Mouse (Mus musculus): ENCODE results near the gene Prpf4. TPM values are rescaled to one million over a fixed set of nuclear protein-coding genes. Genes with fewer than 3 reads are reported as not detected.

The Prpf4 gene
- total and polyA plus RNA-seq, 3 experiments, result 26.9 to 37.9 TPM; not detected in 1

DNA sequence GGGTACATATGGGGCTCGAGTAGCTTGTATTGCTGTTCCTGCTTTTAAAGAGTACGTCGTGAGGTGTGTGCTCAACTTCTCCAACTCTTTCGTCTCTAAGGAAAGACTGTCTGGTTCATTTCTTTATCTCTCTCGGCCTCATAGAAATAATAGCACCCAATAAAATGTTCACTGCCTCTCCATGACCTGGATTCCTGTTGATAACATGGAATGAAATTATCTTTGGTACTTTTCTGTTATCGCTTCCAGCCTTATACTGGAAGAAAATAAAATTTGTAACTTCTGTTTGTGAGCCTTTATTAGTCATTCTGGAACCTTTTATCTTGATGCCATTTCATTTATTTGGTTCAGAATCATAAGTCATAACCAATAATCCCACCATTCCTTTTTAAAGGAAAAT is 25.4 kb upstream of the Prpf4 start:
- TF ChIP-seq EP300 (IDR thresholded peaks at IDR 0.05; ENCODE audit: low read depth in 1 of 2, low read length in 2 of 2), result peak; percentile 75 to 81
- no peak for TF ChIP-seq MYB (IDR thresholded peaks at IDR 0.05; ENCODE audit: low read depth, low read length)
- TF ChIP-seq TCF12 (IDR thresholded peaks at IDR 0.05; ENCODE audit: low read depth, low read length), result peak; percentile 74
- no peak for TF ChIP-seq MYC (IDR thresholded peaks at IDR 0.05; ENCODE audit: low read depth, low read length)
- TF ChIP-seq GABPA (IDR thresholded peaks at IDR 0.05; ENCODE audit: low read depth, low read length), result no peak
- TF ChIP-seq ETS1 (IDR thresholded peaks at IDR 0.05; ENCODE audit: low read depth, low read length), result peak; percentile 10; the same call in 1 of the 2 replicates
- TF ChIP-seq MXI1 (IDR thresholded peaks at IDR 0.05; ENCODE audit: low read depth, low read length), result 0 out of 2 replicates have a peak, but pooled peaks have one; percentile 21
- TF ChIP-seq GATA1 (IDR thresholded peaks at IDR 0.05; ENCODE audit: low read depth, low read length), result peak; percentile 62
- 0 out of 2 replicates have a peak, but pooled peaks have one; percentile 14 for TF ChIP-seq RCOR1 (IDR thresholded peaks at IDR 0.05; ENCODE audit: low read depth, low read length)
- no peak for TF ChIP-seq USF2 (IDR thresholded peaks at IDR 0.05; ENCODE audit: borderline replicate concordance in 1 of 2, insufficient read depth in 1 of 2, low read depth in 1 of 2, low read length in 2 of 2)
- TF ChIP-seq POLR2AphosphoS2 (IDR thresholded peaks at IDR 0.05; ENCODE audit: low read length), result no peak
- TF ChIP-seq JUND (IDR thresholded peaks at IDR 0.05; ENCODE audit: low read depth, low read length), result no peak
- no peak for TF ChIP-seq E2F4 (IDR thresholded peaks at IDR 0.05; ENCODE audit: borderline replicate concordance, low read depth, low read length)
- TF ChIP-seq POLR2AphosphoS5 (IDR thresholded peaks at IDR 0.05; ENCODE audit: borderline replicate concordance, low read depth, low read length), result no peak
- Histone ChIP-seq H3K36me3 (ENCODE audit: control insufficient read depth in 1 of 2, insufficient read depth in 2 of 2, low read length in 2 of 2) (peaks cover 9 to 22% of the 10 kb centered on the region in 2 experiments; a peak in 3 of 4 replicates), H3K9me3 (replicated peaks; ENCODE audit: insufficient read depth, low read length) (no peaks in the 10 kb centered on the region)

DNA sequence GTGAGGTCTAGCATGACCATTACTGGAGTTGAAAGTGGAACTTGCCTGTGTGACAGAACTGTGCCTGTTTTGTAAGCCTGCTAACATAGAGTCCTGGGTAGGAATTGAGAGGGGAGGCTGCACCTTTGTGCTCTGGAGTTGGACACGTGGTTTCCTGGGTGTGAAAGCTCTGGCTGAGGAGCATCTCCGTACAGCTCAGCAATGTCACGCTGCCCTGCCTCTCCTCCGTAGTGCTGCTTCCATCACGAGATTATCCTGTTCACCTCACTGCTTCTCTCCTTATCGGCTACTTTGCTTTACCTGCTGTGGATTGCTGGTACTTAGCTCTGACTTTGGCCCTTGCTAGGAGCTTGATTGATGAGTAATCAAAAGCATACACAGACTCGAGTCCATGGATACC is 24.8 kb upstream of the Prpf4 start:
- TF ChIP-seq GATA1 (IDR thresholded peaks at IDR 0.05; ENCODE audit: low read depth, low read length), result no peak
- TF ChIP-seq POLR2AphosphoS2 (IDR thresholded peaks at IDR 0.05; ENCODE audit: low read length), result no peak
- no peak for TF ChIP-seq E2F4 (IDR thresholded peaks at IDR 0.05; ENCODE audit: borderline replicate concordance, low read depth, low read length)
- no peak for TF ChIP-seq MAZ (IDR thresholded peaks at IDR 0.05; ENCODE audit: low read depth, low read length)
- TF ChIP-seq POLR2A (IDR thresholded peaks at IDR 0.05; ENCODE audit: control insufficient read depth in 1 of 2, insufficient read depth in 1 of 2, low read depth in 1 of 2, low read length in 2 of 2, poor library complexity in 1 of 2), result no peak
- no peak for TF ChIP-seq EP300 (IDR thresholded peaks at IDR 0.05; ENCODE audit: low read depth in 1 of 2, low read length in 2 of 2)
- TF ChIP-seq TCF12 (IDR thresholded peaks at IDR 0.05; ENCODE audit: low read depth, low read length), result no peak
- no peak for TF ChIP-seq ETS1 (IDR thresholded peaks at IDR 0.05; ENCODE audit: low read depth, low read length)
- TF ChIP-seq NELFE (IDR thresholded peaks at IDR 0.05; ENCODE audit: low read depth, low read length), result no peak
- TF ChIP-seq MAX (IDR thresholded peaks at IDR 0.05; ENCODE audit: low read length), result no peak
- Histone ChIP-seq H3K4me1 (ENCODE audit: control insufficient read depth in 1 of 2, insufficient read depth in 2 of 2, low read length in 2 of 2) (peaks cover 10 to 14% of the 10 kb centered on the region in 2 experiments), H3K9ac (ENCODE audit: control insufficient read depth, low read depth, low read length, poor library complexity, severe bottlenecking) (no peak overlapping the region), H3K9me3 (replicated peaks; ENCODE audit: insufficient read depth, low read length) (no peaks in the 10 kb centered on the region), H3K36me3 (ENCODE audit: control insufficient read depth in 1 of 2, insufficient read depth in 2 of 2, low read length in 2 of 2) (peaks cover 9 to 22% of the 10 kb centered on the region in 2 experiments; a peak in 3 of 4 replicates), H3K27ac (ENCODE audit: control insufficient read depth, low read depth, low read length) (no peak overlapping the region; the same call in 1 of the 2 replicates), H3K79me2 (ENCODE audit: control insufficient read depth, insufficient read depth, low read length, poor library complexity) (no peaks in the 10 kb centered on the region; the same call in 1 of the 2 replicates), H3K27me3 (ENCODE audit: control insufficient read depth in 1 of 2, insufficient read depth in 2 of 2, low read length in 2 of 2) (no peaks in the 10 kb centered on the region), H3K4me3 (ENCODE audit: control insufficient read depth in 1 of 2, insufficient read depth in 1 of 2, low read depth in 2 of 2, low read length in 2 of 2) (no peak overlapping the region)
- DNase-seq (ENCODE audit: low read depth, low spot score), result no peak

More for the DNA sequence above, 25.4 kb upstream of the Prpf4 start:
- peak; percentile 23 for DNase-seq (ENCODE audit: low read depth, low spot score)
- Histone ChIP-seq H3K27me3 (ENCODE audit: control insufficient read depth in 1 of 2, insufficient read depth in 2 of 2, low read length in 2 of 2) (no peaks in the 10 kb centered on the region), H3K9ac (ENCODE audit: control insufficient read depth, low read depth, low read length, poor library complexity, severe bottlenecking) (no peak overlapping the region), H3K79me2 (ENCODE audit: control insufficient read depth, insufficient read depth, low read length, poor library complexity) (no peaks in the 10 kb centered on the region; the same call in 1 of the 2 replicates), H3K27ac (ENCODE audit: control insufficient read depth, low read depth, low read length) (peak overlapping the region; percentile 7; the same call in 1 of the 2 replicates), H3K4me1 (ENCODE audit: control insufficient read depth in 1 of 2, insufficient read depth in 2 of 2, low read length in 2 of 2) (peaks cover 10 to 14% of the 10 kb centered on the region in 2 experiments), H3K4me3 (ENCODE audit: control insufficient read depth in 1 of 2, insufficient read depth in 1 of 2, low read depth in 2 of 2, low read length in 2 of 2) (no peak overlapping the region)

All from MEL (cell line).